Mouse (Mus musculus) heart, adult 11 months (tissue): ENCODE measurements around the gene Hace1.
"Not testable (repeated sequence)": the region's sequence is repeated elsewhere in the genome, so short reads cannot be mapped to it uniquely, and the experiment has no call there.

Source experiments
- DNase-seq: peaks from one replicate; pipeline ENCODE4 v3.0.0; 2022

The Hace1 gene

GRCm38 (mm10) chr10:45577731-45578297 lies at the start of gene Hace1:
Hace1 (plus strand) TSS chr10:45577829.
- DNase-seq: peak; percentile 99

- not testable (repeated sequence) for DNase-seq
These were observed 40.3 kb upstream of the Hace1 start for GRCm38 (mm10) chr10:45537334-45537733.

GRCm38 (mm10) chr10:45542726-45543125 lies 34.9 kb upstream of the Hace1 start:
- DNase-seq: no peak

GRCm38 (mm10) chr10:45546799-45547198 lies 30.8 kb upstream of the Hace1 start:
- no peak for DNase-seq

GRCm38 (mm10) chr10:45578298-45578821 lies 731 bp downstream of the Hace1 start:
- no peak for DNase-seq

- no peak for DNase-seq
These were observed 5.7 kb downstream of the Hace1 start for GRCm38 (mm10) chr10:45583310-45583709.

GRCm38 (mm10) chr10:45583829-45584228 lies 6.2 kb downstream of the Hace1 start:
- no peak for DNase-seq

- DNase-seq: no peak
These were observed 6.9 kb downstream of the Hace1 start for GRCm38 (mm10) chr10:45584311-45585102.

GRCm38 (mm10) chr10:45605853-45606252 lies 28.2 kb downstream of the Hace1 start:
- no peak for DNase-seq

GRCm38 (mm10) chr10:45610727-45611126 lies 33.1 kb downstream of the Hace1 start:
- no peak for DNase-seq

GRCm38 (mm10) chr10:45616012-45616411 lies 38.4 kb downstream of the Hace1 start:
- no peak for DNase-seq

GRCm38 (mm10) chr10:45619039-45619438 lies 41.4 kb downstream of the Hace1 start:
- no peak for DNase-seq

- DNase-seq: no peak
These were observed 54.4 kb downstream of the Hace1 start for GRCm38 (mm10) chr10:45631995-45632394.

GRCm38 (mm10) chr10:45632641-45633040 lies 55.0 kb downstream of the Hace1 start:
- DNase-seq: peak; percentile 72

- DNase-seq: peak; percentile 64
These were observed 57.6 kb downstream of the Hace1 start for GRCm38 (mm10) chr10:45635201-45635600.

GRCm38 (mm10) chr10:45639762-45640161 lies 62.1 kb downstream of the Hace1 start:
- no peak for DNase-seq

- peak; percentile 34 for DNase-seq
These were observed 76.4 kb downstream of the Hace1 start for GRCm38 (mm10) chr10:45654026-45654425.

GRCm38 (mm10) chr10:45662015-45662414 lies 84.4 kb downstream of the Hace1 start:
- no peak for DNase-seq

- DNase-seq: no peak
These were observed 90.6 kb downstream of the Hace1 start for GRCm38 (mm10) chr10:45668266-45668665.

GRCm38 (mm10) chr10:45676796-45677195 lies 99.2 kb downstream of the Hace1 start:
- DNase-seq: no peak

- no peak for DNase-seq
These were observed 108.6 kb downstream of the Hace1 start for GRCm38 (mm10) chr10:45686191-45686590.

GRCm38 (mm10) chr10:45694931-45695330 lies 117.3 kb downstream of the Hace1 start:
- no peak for DNase-seq

- no peak for DNase-seq
These were observed 117.9 kb downstream of the Hace1 start for GRCm38 (mm10) chr10:45695522-45695921.

GRCm38 (mm10) chr10:45698930-45699329 lies 121.3 kb downstream of the Hace1 start:
- peak; percentile 81 for DNase-seq
